In the genomic region with DNA sequence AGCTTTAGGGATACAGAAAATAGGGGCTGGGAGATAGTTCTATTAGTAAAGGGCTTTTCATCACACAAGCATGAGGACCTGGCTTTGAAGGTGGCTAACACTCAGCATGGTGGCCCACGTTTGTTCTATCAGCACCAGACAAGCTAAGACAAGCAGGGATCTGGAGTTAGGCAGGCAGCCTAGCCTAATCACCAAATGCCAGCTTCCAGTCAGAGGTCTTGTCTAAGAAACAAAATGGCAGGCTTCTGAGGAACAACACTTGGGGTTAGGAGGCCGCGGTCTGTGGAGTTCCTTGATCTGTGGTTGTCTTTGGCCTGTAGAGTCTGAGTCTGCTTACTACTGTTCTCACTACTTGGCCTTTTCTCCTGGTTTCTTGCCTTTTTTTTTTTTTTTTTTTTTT, we compare ENCODE assay signal across 10 mouse cellular contexts. TPM values are rescaled to one million over a fixed set of nuclear protein-coding genes. Genes with fewer than 3 reads are reported as not detected.
DNase-seq lines count a peak whose midpoint lies in the region; ATAC-seq and TF ChIP-seq lines count a peak whose summit lies in the region.
"Had no signal": no experiment of that assay in that cellular context is flagged by ENCODE, and none has a peak within 500 bp of the region (broad histone marks: within the 10 kb centered on the region; RNA-seq: fewer than 3 reads in every experiment).

No protein-coding gene starts in this region.

- no peak overlapping the region for H3K4me3 ChIP-seq in kidney, embryonic 15.5 days (replicated peaks)
- no peak overlapping the region for H3K4me3 ChIP-seq in kidney, adult 2 months (ENCODE audit: insufficient read depth, low read depth, low read length)
- H3K4me3 ChIP-seq in embryonic facial prominence, embryonic 15.5 days (replicated peaks) = no peak overlapping the region
- no peak overlapping the region for H3K4me3 ChIP-seq in hindbrain, embryonic 16.5 days (ENCODE audit: low read length)
- H3K4me3 ChIP-seq in neural tube, embryonic 13.5 days = no peak overlapping the region

- DNase-seq in kidney, adult 2 months = no peak
- no peak for DNase-seq in right cerebral cortex, postnatal 10 days (ENCODE audit: low spot score in 2 of 2)
- no peak for DNase-seq in left cerebral cortex, postnatal 4 days
- DNase-seq: thymus, postnatal 36 days had no signal

- intact Hi-C loops in left cerebral cortex, postnatal 4 days (cut with DNase I) = loop anchor here (10.0 kb wide), 1 partner anchor 1777 kb away; no protein-coding TSS in a partner anchor

- no peak for TF ChIP-seq CTCF in kidney, adult 2 months (conservative IDR thresholded peaks at IDR 0.05; ENCODE audit: insufficient read depth, insufficient read length, low read depth, low read length)

- no peak for ATAC-seq in kidney, embryonic 15.5 days (replicated peaks; ENCODE audit: low FRiP score)
- ATAC-seq in embryonic facial prominence, embryonic 15.5 days (ENCODE audit: insufficient number of reproducible peaks, low FRiP score, low TSS enrichment, low read depth) = no peak
- no peak for ATAC-seq in hindbrain, embryonic 16.5 days
- ATAC-seq in neural tube, embryonic 13.5 days (ENCODE audit: low read depth) = no peak
- no peak for ATAC-seq in monocyte, adult 5-6 weeks (replicated peaks; ENCODE audit: insufficient number of reproducible peaks, low FRiP score, low TSS enrichment, poor library complexity, severe bottlenecking)

- H3K4me2 ChIP-seq in kidney, embryonic 15.5 days = peak overlapping the region; percentile 64
- H3K4me2 ChIP-seq in embryonic facial prominence, embryonic 15.5 days (replicated peaks) = peak overlapping the region; percentile 51; the same call in 1 of the 2 replicates
- H3K4me2 ChIP-seq in hindbrain, embryonic 16.5 days (ENCODE audit: low read length) = peak overlapping the region; percentile 59
- H3K4me2 ChIP-seq in neural tube, embryonic 13.5 days = peak overlapping the region; percentile 55

- no peaks in the 10 kb centered on the region for H3K36me3 ChIP-seq in kidney, embryonic 15.5 days
- H3K36me3 ChIP-seq in kidney, adult 2 months (ENCODE audit: control insufficient read depth, insufficient read depth, low read length) = no peaks in the 10 kb centered on the region
- H3K36me3 ChIP-seq in embryonic facial prominence, embryonic 15.5 days = no peaks in the 10 kb centered on the region
- H3K36me3 ChIP-seq in hindbrain, embryonic 16.5 days (ENCODE audit: control insufficient read depth, insufficient read depth, low read length) = no peaks in the 10 kb centered on the region
- H3K36me3 ChIP-seq in neural tube, embryonic 13.5 days = no peaks in the 10 kb centered on the region
- H3K36me3 ChIP-seq: neural tube, embryonic 12.5 days had no signal

- no peaks in the 10 kb centered on the region for H3K9me3 ChIP-seq in kidney, embryonic 15.5 days (replicated peaks)
- no peaks in the 10 kb centered on the region for H3K9me3 ChIP-seq in embryonic facial prominence, embryonic 15.5 days (replicated peaks)
- H3K9me3 ChIP-seq in hindbrain, embryonic 16.5 days (ENCODE audit: control insufficient read depth, low read length) = no peaks in the 10 kb centered on the region
- no peaks in the 10 kb centered on the region for H3K9me3 ChIP-seq in neural tube, embryonic 13.5 days
- H3K9me3 ChIP-seq: neural tube, embryonic 12.5 days had no signal

- WGBS in kidney, embryonic 15.5 days = 93% methylated on average over 3 of the region's 3 CpGs
- 97% methylated on average over 3 of the region's 3 CpGs for WGBS in kidney, adult 2 months
- 82% methylated on average over 3 of the region's 3 CpGs for WGBS in embryonic facial prominence, embryonic 15.5 days
- 90% methylated on average over 3 of the region's 3 CpGs for WGBS in hindbrain, embryonic 16.5 days
- WGBS in neural tube, embryonic 13.5 days = 94% methylated on average over 3 of the region's 3 CpGs

- TF ChIP-seq POLR2A in kidney, adult 2 months (IDR thresholded peaks at IDR 0.05; ENCODE audit: low read depth, low read length) = no peak

- no peaks in the 10 kb centered on the region for H3K27me3 ChIP-seq in kidney, embryonic 15.5 days
- no peaks in the 10 kb centered on the region for H3K27me3 ChIP-seq in kidney, adult 2 months (replicated peaks; ENCODE audit: control insufficient read depth, insufficient read depth, low read length)
- H3K27me3 ChIP-seq in embryonic facial prominence, embryonic 15.5 days = no peaks in the 10 kb centered on the region
- H3K27me3 ChIP-seq in hindbrain, embryonic 16.5 days (replicated peaks; ENCODE audit: control insufficient read depth, insufficient read depth, low read length) = no peaks in the 10 kb centered on the region
- H3K27me3 ChIP-seq in neural tube, embryonic 13.5 days = no peaks in the 10 kb centered on the region
- H3K27me3 ChIP-seq: neural tube, embryonic 12.5 days had no signal

- H3K27ac ChIP-seq in kidney, embryonic 15.5 days = peak overlapping the region; percentile 97
- H3K27ac ChIP-seq in kidney, adult 2 months (ENCODE audit: insufficient read depth, low read depth, low read length) = no peak overlapping the region
- peak overlapping the region; percentile 84; the same call in 1 of the 2 replicates for H3K27ac ChIP-seq in embryonic facial prominence, embryonic 15.5 days (replicated peaks)
- peak overlapping the region; percentile 84 for H3K27ac ChIP-seq in hindbrain, embryonic 16.5 days (ENCODE audit: low read depth, low read length)
- H3K27ac ChIP-seq in neural tube, embryonic 13.5 days (replicated peaks) = peak overlapping the region; percentile 87

- H3K9ac ChIP-seq in kidney, embryonic 15.5 days = no peak overlapping the region
- no peak overlapping the region for H3K9ac ChIP-seq in embryonic facial prominence, embryonic 15.5 days
- H3K9ac ChIP-seq in hindbrain, embryonic 16.5 days (ENCODE audit: low read depth, low read length) = no peak overlapping the region
- H3K9ac ChIP-seq in neural tube, embryonic 13.5 days = no peak overlapping the region

- peaks cover 23% of the 10 kb centered on the region for H3K4me1 ChIP-seq in kidney, embryonic 15.5 days
- peaks cover 12% of the 10 kb centered on the region for H3K4me1 ChIP-seq in kidney, adult 2 months (ENCODE audit: control insufficient read depth, insufficient read depth, low read length)
- peaks cover 12% of the 10 kb centered on the region; the same call in 1 of the 2 replicates for H3K4me1 ChIP-seq in embryonic facial prominence, embryonic 15.5 days
- peaks cover 15% of the 10 kb centered on the region for H3K4me1 ChIP-seq in hindbrain, embryonic 16.5 days (ENCODE audit: control insufficient read depth, insufficient read depth, low read depth, low read length)
- H3K4me1 ChIP-seq in neural tube, embryonic 13.5 days (replicated peaks) = peaks cover 37% of the 10 kb centered on the region

RNA-seq across cellular contexts. Expression of a gene that starts 0.6 kb away (rescaled TPM):
- polyA plus RNA-seq in kidney, embryonic 15.5 days (2015; fragmentation: Nextera tagmentation; extraction: Ambion mirVana) = 14.4 and 17.1 TPM in 2 replicates
- polyA plus RNA-seq in kidney, adult 2 months (2012; rRNA removed) = 4.6 and 4.9 TPM in 2 replicates
- 10.0 and 12.8 TPM in 2 replicates for polyA plus RNA-seq in embryonic facial prominence, embryonic 15.5 days (2015; fragmentation: Nextera tagmentation; extraction: Ambion mirVana)
- 7.2 and 8.4 TPM in 2 replicates for polyA plus RNA-seq in hindbrain, embryonic 16.5 days (2015; fragmentation: Nextera tagmentation; extraction: Ambion mirVana)
- 7.2 and 7.8 TPM in 2 replicates for polyA plus RNA-seq in neural tube, embryonic 13.5 days (2015; fragmentation: Nextera tagmentation; extraction: Ambion mirVana)
- total RNA-seq in monocyte, adult 5-6 weeks (2017) = not detected in 3 replicates
- 10 to 100 TPM; 14.0 to 14.9 TPM for total RNA-seq in left cerebral cortex, postnatal 4 days (2021)
